Mouse (Mus musculus) heart, postnatal 0 days (tissue): ENCODE data around the gene Nubp2.

Experiments used
- CTCF ChIP-seq: IDR thresholded peaks from 2 replicates; pipeline ENCODE4 v1.5.1; 2016; ENCODE audit warnings: antibody characterized with exemption, control low read depth, low read depth
- EP300 ChIP-seq: IDR thresholded peaks from 2 replicates; pipeline ENCODE4 v1.6.1; 2016; ENCODE audit warnings: antibody characterized with exemption, low read depth

- TF ChIP-seq CTCF (no peak), EP300 (no peak)
Observed at GRCm38 (mm10) chr17:24878531-24878930, 7.6 kb downstream of the Nubp2 start.
